Mouse (Mus musculus): Measurements from ENCODE around the gene Nr5a1. TPM values are rescaled to one million over a fixed set of nuclear protein-coding genes. Genes with fewer than 3 reads are reported as not detected.

The Nr5a1 gene
- polyA plus RNA-seq, 1 experiment from 2014 or later = 0.21 TPM

GRCm38 (mm10) chr2:38652565-38653292, 61.6 kb downstream of the Nr5a1 start:
- Histone ChIP-seq H3K4me1 (ENCODE audit: control insufficient read depth, insufficient read depth, low read length) (no peaks in the 10 kb centered on the region), H3K9me3 (ENCODE audit: control insufficient read depth, low read length) (no peaks in the 10 kb centered on the region), H3K27me3 (replicated peaks; ENCODE audit: control insufficient read depth, insufficient read depth, low read length) (0 out of 2 replicates have a peak, but pooled peaks cover 4% of the 10 kb centered on the region), H3K9ac (ENCODE audit: low read depth, low read length) (no peak overlapping the region), H3K4me3 (ENCODE audit: low read depth, low read length) (no peak overlapping the region), H3K36me3 (ENCODE audit: control insufficient read depth, insufficient read depth, low read length) (no peaks in the 10 kb centered on the region), H3K4me2 (ENCODE audit: low read depth, low read length) (no peak overlapping the region), H3K27ac (replicated peaks; ENCODE audit: low read depth, low read length) (no peak overlapping the region)
- no peak for ATAC-seq (ENCODE audit: low read depth)
- DNase-seq (ENCODE audit: low spot score) = no peak
- 57% methylated on average over 10 of the region's 10 CpGs for WGBS

- H3K9ac ChIP-seq (ENCODE audit: low read depth, low read length) = no peak overlapping the region
- no peak overlapping the region for H3K4me2 ChIP-seq (ENCODE audit: low read depth, low read length)
- no peak overlapping the region for H3K4me3 ChIP-seq (ENCODE audit: low read depth, low read length)
- ATAC-seq (ENCODE audit: low read depth) (no peak), DNase-seq (ENCODE audit: low spot score) (no peak)
- H3K9me3 ChIP-seq (ENCODE audit: control insufficient read depth, low read length) = no peaks in the 10 kb centered on the region
- no peaks in the 10 kb centered on the region for H3K36me3 ChIP-seq (ENCODE audit: control insufficient read depth, insufficient read depth, low read length)
- H3K27me3 ChIP-seq (replicated peaks; ENCODE audit: control insufficient read depth, insufficient read depth, low read length) = 0 out of 2 replicates have a peak, but pooled peaks cover 4% of the 10 kb centered on the region
- 55% methylated on average over 7 of the region's 7 CpGs for WGBS
- no peak overlapping the region for H3K27ac ChIP-seq (replicated peaks; ENCODE audit: low read depth, low read length)
- H3K4me1 ChIP-seq (ENCODE audit: control insufficient read depth, insufficient read depth, low read length) = no peaks in the 10 kb centered on the region
Observed at GRCm38 (mm10) chr2:38652098-38652497, 62.2 kb downstream of the Nr5a1 start.

- 41% methylated on average over 1 of the region's 1 CpGs for WGBS
- H3K4me3 ChIP-seq (ENCODE audit: low read depth, low read length) = no peak overlapping the region
- H3K4me1 ChIP-seq (ENCODE audit: control insufficient read depth, insufficient read depth, low read length) = no peaks in the 10 kb centered on the region
- H3K9ac ChIP-seq (ENCODE audit: low read depth, low read length) = no peak overlapping the region
- ATAC-seq (ENCODE audit: low read depth) (no peak), DNase-seq (ENCODE audit: low spot score) (no peak)
- H3K27me3 ChIP-seq (replicated peaks; ENCODE audit: control insufficient read depth, insufficient read depth, low read length) = no peaks in the 10 kb centered on the region
- no peaks in the 10 kb centered on the region for H3K9me3 ChIP-seq (ENCODE audit: control insufficient read depth, low read length)
- no peaks in the 10 kb centered on the region for H3K36me3 ChIP-seq (ENCODE audit: control insufficient read depth, insufficient read depth, low read length)
- H3K4me2 ChIP-seq (ENCODE audit: low read depth, low read length) = no peak overlapping the region
- no peak overlapping the region for H3K27ac ChIP-seq (replicated peaks; ENCODE audit: low read depth, low read length)
Observed at GRCm38 (mm10) chr2:38650340-38650739, 64.0 kb downstream of the Nr5a1 start.

- peaks cover 6% of the 10 kb centered on the region; the same call in 1 of the 2 replicates for H3K4me1 ChIP-seq (ENCODE audit: control insufficient read depth, insufficient read depth, low read length)
- 85% methylated on average over 7 of the region's 7 CpGs for WGBS
- H3K4me3 ChIP-seq (ENCODE audit: low read depth, low read length) = no peak overlapping the region
- no peaks in the 10 kb centered on the region for H3K36me3 ChIP-seq (ENCODE audit: control insufficient read depth, insufficient read depth, low read length)
- no peaks in the 10 kb centered on the region for H3K27me3 ChIP-seq (replicated peaks; ENCODE audit: control insufficient read depth, insufficient read depth, low read length)
- H3K9ac ChIP-seq (ENCODE audit: low read depth, low read length) = no peak overlapping the region
- no peak overlapping the region for H3K27ac ChIP-seq (replicated peaks; ENCODE audit: low read depth, low read length)
- H3K4me2 ChIP-seq (ENCODE audit: low read depth, low read length) = no peak overlapping the region
- DNase-seq (ENCODE audit: low spot score) (no peak), ATAC-seq (ENCODE audit: low read depth) (no peak)
- H3K9me3 ChIP-seq (ENCODE audit: control insufficient read depth, low read length) = no peaks in the 10 kb centered on the region
Observed at GRCm38 (mm10) chr2:38647661-38648060, 66.7 kb downstream of the Nr5a1 start.

GRCm38 (mm10) chr2:38647201-38647606, 67.1 kb downstream of the Nr5a1 start:
- ATAC-seq (ENCODE audit: low read depth) = peak; percentile 41; the same call in 1 of the 2 replicates
- H3K27ac ChIP-seq (replicated peaks; ENCODE audit: low read depth, low read length) = no peak overlapping the region

GRCm38 (mm10) chr2:38645936-38646335, 68.4 kb downstream of the Nr5a1 start:
- Histone ChIP-seq H3K27me3 (replicated peaks; ENCODE audit: control insufficient read depth, insufficient read depth, low read length) (no peaks in the 10 kb centered on the region), H3K9me3 (ENCODE audit: control insufficient read depth, low read length) (no peaks in the 10 kb centered on the region), H3K4me2 (ENCODE audit: low read depth, low read length) (no peak overlapping the region), H3K4me3 (ENCODE audit: low read depth, low read length) (no peak overlapping the region), H3K36me3 (ENCODE audit: control insufficient read depth, insufficient read depth, low read length) (peaks cover 16% of the 10 kb centered on the region; the same call in 1 of the 2 replicates), H3K27ac (replicated peaks; ENCODE audit: low read depth, low read length) (no peak overlapping the region), H3K4me1 (ENCODE audit: control insufficient read depth, insufficient read depth, low read length) (peaks cover 10% of the 10 kb centered on the region; the same call in 1 of the 2 replicates), H3K9ac (ENCODE audit: low read depth, low read length) (no peak overlapping the region)
- 0% methylated on average over 3 of the region's 3 CpGs for WGBS
- DNase-seq (ENCODE audit: low spot score) (peak; percentile 81), ATAC-seq (ENCODE audit: low read depth) (peak; percentile 72)

More at GRCm38 (mm10) chr2:38647201-38647606, 67.1 kb downstream of the Nr5a1 start:
- WGBS = 64% methylated on average over 8 of the region's 8 CpGs
- DNase-seq (ENCODE audit: low spot score) = peak; percentile 24
- Histone ChIP-seq H3K4me2 (ENCODE audit: low read depth, low read length) (no peak overlapping the region), H3K27me3 (replicated peaks; ENCODE audit: control insufficient read depth, insufficient read depth, low read length) (no peaks in the 10 kb centered on the region), H3K4me3 (ENCODE audit: low read depth, low read length) (no peak overlapping the region), H3K36me3 (ENCODE audit: control insufficient read depth, insufficient read depth, low read length) (peaks cover 4% of the 10 kb centered on the region; the same call in 1 of the 2 replicates), H3K9ac (ENCODE audit: low read depth, low read length) (no peak overlapping the region), H3K4me1 (ENCODE audit: control insufficient read depth, insufficient read depth, low read length) (peaks cover 10% of the 10 kb centered on the region; the same call in 1 of the 2 replicates), H3K9me3 (ENCODE audit: control insufficient read depth, low read length) (no peaks in the 10 kb centered on the region)

GRCm38 (mm10) chr2:38643625-38644427, 70.5 kb downstream of the Nr5a1 start, which contains the start of gene Psmb7:
Psmb7 (minus strand) TSS chr2:38644087.
- H3K27ac ChIP-seq (replicated peaks; ENCODE audit: low read depth, low read length) = peak within 1 kb of the TSS; percentile 72
- peak within 1 kb of the TSS; percentile 90 for H3K9ac ChIP-seq (ENCODE audit: low read depth, low read length)
- peak; percentile 97 for DNase-seq (ENCODE audit: low spot score)
- H3K9me3 ChIP-seq (ENCODE audit: control insufficient read depth, low read length) = no peaks in the 10 kb centered on the region
- H3K4me1 ChIP-seq (ENCODE audit: control insufficient read depth, insufficient read depth, low read length) = peaks cover 10% of the 10 kb centered on the region; the same call in 1 of the 2 replicates
- peak within 1 kb of the TSS; percentile 76 for H3K4me3 ChIP-seq (ENCODE audit: low read depth, low read length)
- WGBS = 2% methylated on average over 52 of the region's 52 CpGs
- no peaks in the 10 kb centered on the region for H3K27me3 ChIP-seq (replicated peaks; ENCODE audit: control insufficient read depth, insufficient read depth, low read length)
- peak; percentile 89 for ATAC-seq (ENCODE audit: low read depth)
- H3K36me3 ChIP-seq (ENCODE audit: control insufficient read depth, insufficient read depth, low read length) = peaks cover 36% of the 10 kb centered on the region
- peak within 1 kb of the TSS; percentile 80 for H3K4me2 ChIP-seq (ENCODE audit: low read depth, low read length)

Data from embryonic facial prominence, embryonic 14.5 days (tissue).